Mouse (Mus musculus) heart, adult 9 months (tissue): Measurements from ENCODE around the gene Hmx2.

ENCODE experiments used
- DNase-seq, 2 experiments: peaks; one replicate each; pipeline ENCODE4 v3.0.0; 2022; ENCODE audit warnings: low spot score in 2 of 2

The Hmx2 gene

DNA sequence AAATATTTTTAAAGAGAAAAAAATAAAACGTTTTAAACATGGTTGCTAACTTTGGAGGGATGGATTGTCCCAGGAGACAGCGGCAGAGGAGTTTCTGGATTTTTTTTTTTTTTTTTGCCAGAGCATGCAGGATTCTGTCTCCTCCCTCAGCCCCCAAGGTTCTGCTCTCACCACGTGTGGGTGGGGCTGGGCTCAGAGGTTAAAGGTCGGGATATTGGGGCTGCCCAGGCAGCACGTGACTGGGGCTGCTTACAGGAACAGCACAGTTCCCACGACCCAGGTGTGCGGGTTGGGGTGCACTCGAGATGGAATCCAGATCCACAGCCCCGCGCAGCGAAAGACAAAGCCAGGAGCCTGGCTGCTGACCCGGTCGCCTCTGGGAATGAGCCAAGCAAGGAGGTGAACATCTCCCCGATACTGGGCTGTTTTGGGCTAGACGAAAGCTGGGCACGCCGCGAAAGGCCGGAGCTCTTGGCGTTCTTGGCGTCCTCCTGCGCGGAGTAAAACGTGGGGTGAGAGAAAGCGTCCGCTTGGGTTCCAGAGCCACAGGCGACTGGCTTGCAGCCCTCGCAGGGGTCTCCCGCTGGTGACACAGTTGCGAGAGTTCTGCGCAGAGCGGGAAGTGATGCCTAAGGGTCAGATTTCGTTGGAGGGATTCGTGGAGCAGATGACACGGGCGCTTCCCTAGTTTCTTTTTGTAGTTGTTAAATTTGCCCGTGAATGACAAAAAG is 8.1 kb downstream of the Hmx2 start:
- DNase-seq, result no peak

DNA sequence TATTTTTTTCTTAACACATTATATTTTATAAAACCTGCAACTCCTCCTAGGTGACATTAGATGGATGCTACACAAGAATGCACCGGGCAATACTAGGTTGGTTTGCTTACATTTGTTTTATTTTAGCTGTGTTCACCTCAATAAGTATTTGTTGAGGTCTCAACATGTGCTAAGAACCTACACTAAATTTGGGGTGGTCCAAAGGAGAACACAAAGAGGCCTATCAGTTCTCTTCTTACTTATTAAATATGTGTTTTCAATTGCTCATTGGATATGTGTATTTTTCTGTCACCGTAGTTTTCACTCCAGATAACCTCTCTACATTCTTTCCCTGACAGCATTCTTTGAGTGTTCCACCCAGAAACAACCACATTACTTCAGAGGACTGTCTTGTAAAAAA is 9.2 kb downstream of the Hmx2 start:
- DNase-seq, result no peak

DNA sequence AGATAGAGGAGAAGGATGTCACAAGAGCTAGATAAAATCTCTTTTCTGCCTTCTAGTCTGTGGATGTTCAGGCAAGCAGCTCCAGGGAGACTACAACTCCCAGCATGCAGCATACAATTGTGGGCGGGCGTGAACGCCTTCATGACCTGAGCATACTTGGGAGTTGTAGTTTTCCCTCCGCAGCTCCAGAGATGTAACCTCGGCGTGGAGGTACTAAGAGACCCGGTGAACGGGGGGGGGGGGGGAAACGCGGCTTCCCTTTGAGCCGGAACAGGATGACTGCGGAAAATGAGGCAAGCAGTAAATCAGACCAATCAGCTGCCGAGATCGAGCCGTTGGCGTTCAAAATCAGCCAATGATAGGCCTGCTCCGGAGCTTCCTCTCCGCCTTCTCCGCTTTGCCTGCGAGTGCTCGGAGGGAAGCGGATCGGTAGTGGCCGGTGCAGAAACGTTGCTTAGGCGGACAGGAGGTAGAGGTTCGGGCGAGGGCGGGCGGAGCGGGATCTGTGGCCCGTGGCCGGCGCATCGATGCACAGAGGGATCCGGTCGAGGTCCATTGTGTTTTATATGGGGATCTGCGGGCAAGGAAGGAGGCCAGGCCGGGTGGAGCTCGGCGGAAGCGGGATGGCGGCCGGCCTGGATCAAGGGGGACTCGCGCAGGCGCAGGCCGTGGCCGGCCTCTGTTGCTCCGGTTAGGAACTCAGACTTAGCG is 11.6 kb downstream of the Hmx2 start, which contains the start of gene Bub3:
Gene Bub3 (plus strand): TSS at position 237 of the 711 bp plus-strand sequence.
- peak; percentile 94 to 95 for DNase-seq

DNA sequence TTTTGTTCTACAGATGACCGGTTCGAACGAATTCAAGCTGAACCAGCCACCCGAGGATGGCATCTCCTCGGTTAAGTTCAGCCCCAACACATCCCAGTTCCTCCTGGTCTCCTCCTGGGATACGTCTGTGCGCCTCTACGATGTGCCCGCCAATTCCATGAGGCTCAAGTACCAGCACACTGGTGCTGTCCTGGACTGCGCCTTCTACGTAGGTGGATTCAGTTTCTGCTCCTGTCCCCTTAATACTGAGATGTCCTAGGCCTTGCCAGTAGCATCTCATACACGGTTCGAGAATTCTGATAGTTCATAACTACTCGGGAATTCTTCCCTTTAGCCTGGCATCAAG is 12.1 kb downstream of the Hmx2 start:
- DNase-seq, result no peak

DNA sequence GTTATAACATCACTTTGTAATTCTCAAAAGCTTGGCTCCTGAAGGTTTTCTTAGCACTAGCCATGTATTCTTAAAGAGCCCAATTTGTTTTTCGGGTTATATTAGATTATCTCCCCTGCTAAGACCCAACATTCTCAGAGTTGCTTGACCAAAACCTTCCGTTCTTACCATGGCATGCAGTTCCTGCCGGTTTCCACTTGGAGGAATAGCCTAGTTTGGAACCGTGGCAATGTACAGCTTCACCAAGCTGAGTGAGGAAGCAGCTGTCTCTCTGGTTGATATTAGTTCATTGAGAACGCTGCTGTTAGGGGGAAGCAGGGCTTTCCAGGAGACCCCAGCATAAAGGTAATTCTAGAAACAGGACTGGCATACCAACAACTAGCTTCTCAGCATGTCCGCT is 26.7 kb downstream of the Hmx2 start:
- DNase-seq, result no peak

DNA sequence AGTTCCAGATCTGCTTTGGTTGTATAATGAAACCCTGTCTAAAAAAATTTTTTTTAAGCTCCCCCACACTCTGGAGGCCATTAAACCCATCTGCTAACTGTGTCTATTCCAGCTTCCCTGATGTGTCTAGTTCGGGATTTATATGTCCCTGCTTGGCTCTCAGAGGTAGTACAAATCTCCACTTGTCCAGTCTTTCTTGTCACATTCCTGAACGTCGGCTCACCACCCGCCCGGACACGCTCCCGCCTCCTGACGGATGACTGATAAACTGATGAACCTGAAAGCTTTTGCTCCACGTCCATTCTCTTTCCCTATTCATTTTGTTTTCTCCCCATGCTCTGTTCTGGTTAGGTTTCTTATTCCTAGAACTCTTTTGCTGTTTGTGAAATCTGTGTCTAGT is 33.6 kb downstream of the Hmx2 start:
- DNase-seq, result no peak

DNA sequence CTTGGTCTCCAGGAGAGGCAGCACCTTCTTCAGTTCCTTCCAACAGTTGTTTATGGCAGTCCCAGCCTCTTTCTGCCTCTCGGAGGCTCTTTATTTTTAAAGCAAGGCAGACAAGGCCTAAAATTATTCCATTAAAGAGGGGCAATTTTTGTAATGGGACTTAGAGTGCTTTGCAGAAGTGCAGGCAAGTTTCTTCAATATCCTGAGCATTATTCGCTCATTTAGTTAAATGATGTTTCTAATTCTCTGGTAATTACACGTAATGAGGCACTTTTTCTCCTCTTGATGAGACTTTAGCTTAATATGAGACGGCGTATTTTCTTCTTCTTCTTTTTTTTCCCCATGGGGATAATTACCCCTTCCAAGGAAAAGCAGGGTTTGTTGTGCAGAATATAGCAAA is 37.0 kb downstream of the Hmx2 start:
- DNase-seq, result no peak

DNA sequence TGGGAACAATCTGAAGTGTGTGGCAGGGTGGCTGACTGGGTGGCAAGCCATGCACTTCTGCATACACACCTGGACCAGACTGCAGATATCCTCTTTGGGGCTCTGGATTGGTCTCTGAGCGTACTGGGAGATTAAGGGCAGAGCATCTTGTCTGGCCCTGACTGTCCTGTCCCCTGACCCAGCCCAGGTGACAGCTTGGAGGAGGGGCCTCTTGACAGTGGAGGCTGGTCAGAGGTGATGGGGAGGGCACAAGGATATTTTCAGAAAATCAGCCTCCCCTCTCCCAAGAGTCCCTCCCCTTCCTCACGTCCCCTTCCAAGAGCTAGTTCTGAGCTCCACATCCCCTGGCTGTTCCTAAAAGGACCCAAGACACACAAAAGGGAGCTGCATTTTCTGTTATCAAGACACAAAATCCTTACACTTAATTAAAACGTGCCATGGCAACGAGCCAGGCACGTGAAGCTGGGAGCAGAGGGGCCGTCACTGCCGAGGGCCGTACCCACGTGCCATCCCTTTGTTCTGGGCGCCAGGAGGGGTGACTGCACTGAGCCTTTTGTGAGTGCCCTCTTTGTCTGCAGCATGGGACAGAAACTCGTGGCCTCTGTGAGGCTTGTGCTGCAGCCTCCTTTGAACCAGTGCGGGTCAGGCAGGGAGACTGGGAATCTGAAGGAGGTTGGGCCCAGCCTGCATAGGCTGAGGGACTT is 49.4 kb downstream of the Hmx2 start:
- no peak for DNase-seq

DNA sequence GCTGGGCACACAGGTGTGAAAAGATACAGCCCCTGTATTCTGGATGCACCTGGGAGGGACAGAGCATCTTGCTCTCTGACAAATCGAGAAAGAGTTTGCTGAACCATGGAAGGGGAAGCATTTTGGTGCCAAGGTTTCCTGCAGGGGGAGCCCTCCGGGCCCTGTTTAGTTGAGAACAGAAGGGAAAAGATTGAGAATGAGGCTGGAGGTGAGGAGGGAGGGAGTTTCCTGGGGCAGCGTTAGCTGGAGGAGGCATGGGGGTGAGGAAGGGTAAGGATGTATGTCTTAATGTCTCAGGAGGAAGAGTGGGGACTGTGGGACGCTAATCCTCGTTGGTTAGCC is 49.9 kb downstream of the Hmx2 start:
- no peak for DNase-seq

DNA sequence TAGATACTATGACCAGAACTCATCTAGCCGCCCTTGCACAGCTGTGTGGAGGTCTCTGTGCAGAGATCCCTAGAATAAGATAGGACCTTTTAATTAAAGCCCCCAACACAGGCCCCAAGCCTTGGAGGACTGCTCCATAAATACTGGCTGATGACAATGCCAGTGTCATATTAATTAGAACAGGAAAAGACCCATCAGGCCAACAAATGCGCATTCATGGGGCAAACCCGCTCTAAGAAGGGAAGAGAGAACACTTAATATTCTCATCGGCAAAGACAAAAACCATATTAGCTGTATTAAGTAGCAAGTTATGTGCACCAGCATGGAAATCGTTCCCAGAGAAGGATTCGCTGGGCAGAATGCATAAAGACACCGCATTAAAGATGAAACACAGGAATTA is 53.5 kb downstream of the Hmx2 start:
- no peak for DNase-seq

DNA sequence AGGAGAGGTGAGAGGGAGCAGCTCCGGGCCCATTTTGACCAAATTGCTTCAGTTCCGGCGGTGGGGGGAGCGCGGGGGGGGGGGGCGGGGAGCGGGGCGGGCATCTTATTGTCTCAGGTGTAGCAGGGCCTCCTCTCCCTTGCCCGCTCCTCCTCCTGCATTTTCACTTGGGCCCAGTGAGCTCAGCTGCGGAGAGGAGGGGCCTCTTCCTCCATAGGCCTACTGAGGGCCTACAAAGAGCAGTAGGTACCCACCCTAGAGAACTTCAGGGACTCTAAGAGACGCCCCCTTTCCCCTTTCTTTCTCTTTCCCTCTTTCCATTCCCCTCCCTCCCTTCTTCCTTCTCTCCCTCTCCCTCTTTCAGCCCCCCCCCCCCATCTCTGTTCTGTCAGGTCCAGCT is 54.6 kb downstream of the Hmx2 start:
- DNase-seq, result no peak

DNA sequence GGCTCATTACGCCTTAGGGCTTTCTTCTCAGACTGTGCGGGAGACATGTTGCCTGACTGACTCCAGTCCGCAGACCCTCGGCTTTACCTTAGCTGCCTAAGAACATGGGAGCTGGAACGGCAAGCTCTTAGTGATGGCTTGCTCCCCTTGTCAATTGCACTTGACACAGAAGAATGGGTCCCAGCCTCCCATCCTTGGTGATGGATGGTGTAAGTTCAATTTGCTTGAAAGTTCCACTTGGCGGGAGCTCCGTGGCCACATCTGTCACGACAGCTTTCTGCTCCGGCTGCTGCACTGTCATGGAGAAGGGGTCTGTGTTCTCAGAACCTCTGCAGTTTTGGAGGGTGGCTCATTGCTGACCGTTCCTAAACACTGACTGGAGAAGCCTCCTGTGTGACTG is 56.4 kb downstream of the Hmx2 start:
- no peak for DNase-seq

DNA sequence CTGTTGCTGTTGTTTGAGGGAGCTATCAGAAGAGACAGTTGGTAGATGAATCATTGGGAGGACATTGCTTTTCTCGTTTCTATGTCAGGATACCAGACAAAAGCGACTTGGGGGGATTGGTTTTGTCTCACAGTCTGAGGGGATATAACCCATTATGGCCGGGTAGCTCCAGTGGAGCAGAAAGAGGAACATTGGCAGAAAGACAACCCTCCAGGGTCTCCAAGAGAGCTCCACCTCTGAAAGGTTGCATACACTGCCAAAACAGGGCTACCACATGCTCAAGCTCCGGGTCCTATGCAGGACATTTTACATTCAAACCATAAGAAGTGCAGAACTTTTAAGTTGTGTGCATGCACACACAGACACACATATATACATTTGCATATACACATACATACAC is 56.9 kb downstream of the Hmx2 start:
- no peak for DNase-seq
